Mouse (Mus musculus) adrenal gland, postnatal 4 days (tissue): Measurements from ENCODE around the gene Cenpv. TPM values are rescaled to one million over a fixed set of nuclear protein-coding genes. Genes with fewer than 3 reads are reported as not detected.

Experiments
- DNase-seq, 2 experiments: peaks; one replicate each; pipeline ENCODE4 v3.0.0; 2021 to 2022; ENCODE audit warnings: low spot score in 2 of 2, mixed read lengths in 2 of 2
- total RNA-seq, 2 experiments: library from RNA; stranded (reverse); gene quantifications; 2 replicates each; pipeline ENCODE4 v1.2.3; 2021

Gene Cenpv
- total RNA-seq, 2 experiments from 2014 or later = 40.6 to 44.0 TPM

GRCm38 (mm10) chr11:62554163-62554855, 15.2 kb upstream of the Cenpv start:
- no peak for DNase-seq

GRCm38 (mm10) chr11:62553633-62554032, 14.6 kb upstream of the Cenpv start:
- DNase-seq = no peak

- no peak for DNase-seq
Observed at GRCm38 (mm10) chr11:62553186-62553585, 14.1 kb upstream of the Cenpv start.

- DNase-seq = peak; percentile 77 to 84
Observed at GRCm38 (mm10) chr11:62551226-62552119, 12.4 kb upstream of the Cenpv start.

GRCm38 (mm10) chr11:62550727-62551225, 11.7 kb upstream of the Cenpv start, which contains the start of gene Ubb:
Gene Ubb (plus strand): TSS chr11:62551171.
- peak; percentile 98 to 99 for DNase-seq

GRCm38 (mm10) chr11:62550227-62550685, 11.2 kb upstream of the Cenpv start:
- DNase-seq = no peak

GRCm38 (mm10) chr11:62549782-62550181, 10.7 kb upstream of the Cenpv start:
- DNase-seq = peak in 1 of 2 experiments; percentile 30

- DNase-seq = no peak
Observed at GRCm38 (mm10) chr11:62543991-62544390, 4.9 kb upstream of the Cenpv start.

- DNase-seq = no peak
Observed at GRCm38 (mm10) chr11:62541581-62541980, 2.5 kb upstream of the Cenpv start.

- DNase-seq = no peak
Observed at GRCm38 (mm10) chr11:62540969-62541368, 1.9 kb upstream of the Cenpv start.

GRCm38 (mm10) chr11:62540167-62540566, 1.1 kb upstream of the Cenpv start:
- no peak for DNase-seq

GRCm38 (mm10) chr11:62538321-62539088, 556 bp downstream of the Cenpv start:
- peak; percentile 28 to 30 for DNase-seq

- DNase-seq = no peak
Observed at GRCm38 (mm10) chr11:62537590-62537989, 1.5 kb downstream of the Cenpv start.

GRCm38 (mm10) chr11:62537089-62537488, 2.0 kb downstream of the Cenpv start:
- DNase-seq = no peak

GRCm38 (mm10) chr11:62522283-62522682, 16.8 kb downstream of the Cenpv start:
- no peak for DNase-seq

- peak in 1 of 2 experiments; percentile 13 for DNase-seq
Observed at GRCm38 (mm10) chr11:62518991-62519390, 20.1 kb downstream of the Cenpv start.

GRCm38 (mm10) chr11:62513311-62513710, 25.8 kb downstream of the Cenpv start:
- DNase-seq = no peak

GRCm38 (mm10) chr11:62512529-62513080, 26.5 kb downstream of the Cenpv start:
- no peak for DNase-seq

- no peak for DNase-seq
Observed at GRCm38 (mm10) chr11:62511444-62512202, 27.4 kb downstream of the Cenpv start.

- DNase-seq = no peak
Observed at GRCm38 (mm10) chr11:62510956-62511355, 28.1 kb downstream of the Cenpv start.
